Mouse (Mus musculus): ENCODE data around the gene Sptbn1. TPM values are rescaled to one million over a fixed set of nuclear protein-coding genes. Genes with fewer than 3 reads are reported as not detected.

The Sptbn1 gene
- polyA plus RNA-seq, 1 experiment from 2014 or later: 176 TPM

- H3K4me1 ChIP-seq: peaks cover 22% of the 10 kb centered on the region
Observed at GRCm38 (mm10) chr11:30200391-30200790, 67.6 kb downstream of the Sptbn1 start.

GRCm38 (mm10) chr11:30198091-30198675 lies 69.8 kb downstream of the Sptbn1 start:
- Histone ChIP-seq H3K9me3 (no peaks in the 10 kb centered on the region), H3K4me3 (peak overlapping the region; percentile 51), H3K27ac (peak overlapping the region; percentile 69), H3K4me1 (peaks cover 21% of the 10 kb centered on the region), H3K4me2 (peak overlapping the region; percentile 82), H3K27me3 (replicated peaks) (no peaks in the 10 kb centered on the region), H3K36me3 (replicated peaks) (0 out of 2 replicates have a peak, but pooled peaks cover 4% of the 10 kb centered on the region), H3K9ac (peak overlapping the region; percentile 46)
- 2% methylated on average over 34 of the region's 34 CpGs for WGBS
- peak; percentile 95 for ATAC-seq (replicated peaks)

More at GRCm38 (mm10) chr11:30200391-30200790, 67.6 kb downstream of the Sptbn1 start:
- H3K36me3 ChIP-seq (replicated peaks): 0 out of 2 replicates have a peak, but pooled peaks cover 4% of the 10 kb centered on the region
- H3K27me3 ChIP-seq (replicated peaks): no peaks in the 10 kb centered on the region
- H3K4me2 ChIP-seq: no peak overlapping the region
- H3K4me3 ChIP-seq: no peak overlapping the region
- no peak overlapping the region for H3K27ac ChIP-seq
- no peak overlapping the region for H3K9ac ChIP-seq
- H3K9me3 ChIP-seq: no peaks in the 10 kb centered on the region
- no peak for ATAC-seq (replicated peaks)

GRCm38 (mm10) chr11:30197564-30198090 lies 70.3 kb downstream of the Sptbn1 start:
- H3K4me2 ChIP-seq: peak overlapping the region; percentile 82
- no peaks in the 10 kb centered on the region for H3K27me3 ChIP-seq (replicated peaks)
- H3K4me3 ChIP-seq: peak overlapping the region; percentile 51
- H3K36me3 ChIP-seq (replicated peaks): 0 out of 2 replicates have a peak, but pooled peaks cover 4% of the 10 kb centered on the region
- H3K4me1 ChIP-seq: peaks cover 21% of the 10 kb centered on the region
- ATAC-seq (replicated peaks): peak; percentile 74
- no peaks in the 10 kb centered on the region for H3K9me3 ChIP-seq
- peak overlapping the region; percentile 69; the same call in 1 of the 2 replicates for H3K27ac ChIP-seq
- H3K9ac ChIP-seq: peak overlapping the region; percentile 46
- WGBS: 4% methylated on average over 21 of the region's 21 CpGs

GRCm38 (mm10) chr11:30196368-30197070 lies 71.5 kb downstream of the Sptbn1 start:
- Histone ChIP-seq H3K27ac (no peak overlapping the region), H3K4me3 (no peak overlapping the region), H3K4me2 (no peak overlapping the region), H3K4me1 (peaks cover 21% of the 10 kb centered on the region), H3K36me3 (replicated peaks) (no peaks in the 10 kb centered on the region), H3K27me3 (replicated peaks) (no peaks in the 10 kb centered on the region), H3K9me3 (no peaks in the 10 kb centered on the region), H3K9ac (no peak overlapping the region)
- no peak for ATAC-seq (replicated peaks)
- WGBS: 83% methylated on average over 4 of the region's 4 CpGs

- ATAC-seq (replicated peaks): no peak
- Histone ChIP-seq H3K36me3 (replicated peaks) (no peaks in the 10 kb centered on the region), H3K27ac (no peak overlapping the region), H3K9ac (no peak overlapping the region), H3K9me3 (no peaks in the 10 kb centered on the region), H3K4me2 (no peak overlapping the region), H3K27me3 (replicated peaks) (no peaks in the 10 kb centered on the region), H3K4me3 (no peak overlapping the region), H3K4me1 (peaks cover 21% of the 10 kb centered on the region)
- WGBS: 82% methylated on average over 3 of the region's 3 CpGs
Observed at GRCm38 (mm10) chr11:30195756-30196155, 72.2 kb downstream of the Sptbn1 start.

- Histone ChIP-seq H3K27ac (no peak overlapping the region), H3K36me3 (replicated peaks) (no peaks in the 10 kb centered on the region), H3K9me3 (no peaks in the 10 kb centered on the region), H3K4me2 (no peak overlapping the region), H3K4me1 (peaks cover 21% of the 10 kb centered on the region), H3K27me3 (replicated peaks) (no peaks in the 10 kb centered on the region), H3K4me3 (no peak overlapping the region), H3K9ac (no peak overlapping the region)
- WGBS: 84% methylated on average over 1 of the region's 1 CpGs
- ATAC-seq (replicated peaks): no peak
Observed at GRCm38 (mm10) chr11:30194800-30195199, 73.2 kb downstream of the Sptbn1 start.

GRCm38 (mm10) chr11:30190959-30191358 lies 77.0 kb downstream of the Sptbn1 start:
- Histone ChIP-seq H3K9me3 (no peaks in the 10 kb centered on the region), H3K4me2 (no peak overlapping the region), H3K9ac (no peak overlapping the region), H3K4me1 (0 out of 2 replicates have a peak, but pooled peaks cover 9% of the 10 kb centered on the region), H3K4me3 (no peak overlapping the region), H3K27me3 (replicated peaks) (no peaks in the 10 kb centered on the region), H3K36me3 (replicated peaks) (no peaks in the 10 kb centered on the region), H3K27ac (no peak overlapping the region)
- 96% methylated on average over 4 of the region's 4 CpGs for WGBS
- ATAC-seq (replicated peaks): no peak

GRCm38 (mm10) chr11:30190119-30190518 lies 77.9 kb downstream of the Sptbn1 start:
- no peak overlapping the region for H3K27ac ChIP-seq
- no peak overlapping the region for H3K4me3 ChIP-seq
- H3K9me3 ChIP-seq: no peaks in the 10 kb centered on the region
- 98% methylated on average over 3 of the region's 3 CpGs for WGBS
- H3K27me3 ChIP-seq (replicated peaks): no peaks in the 10 kb centered on the region
- H3K4me1 ChIP-seq: 0 out of 2 replicates have a peak, but pooled peaks cover 9% of the 10 kb centered on the region
- H3K9ac ChIP-seq: no peak overlapping the region
- H3K36me3 ChIP-seq (replicated peaks): no peaks in the 10 kb centered on the region
- H3K4me2 ChIP-seq: no peak overlapping the region
- ATAC-seq (replicated peaks): no peak

GRCm38 (mm10) chr11:30186902-30187470 lies 81.0 kb downstream of the Sptbn1 start:
- Histone ChIP-seq H3K27ac (no peak overlapping the region), H3K4me1 (0 out of 2 replicates have a peak, but pooled peaks cover 9% of the 10 kb centered on the region), H3K9ac (no peak overlapping the region), H3K9me3 (no peaks in the 10 kb centered on the region), H3K36me3 (replicated peaks) (no peaks in the 10 kb centered on the region), H3K27me3 (replicated peaks) (no peaks in the 10 kb centered on the region), H3K4me2 (no peak overlapping the region), H3K4me3 (no peak overlapping the region)
- peak; percentile 37; the same call in 1 of the 2 replicates for ATAC-seq (replicated peaks)
- WGBS: 78% methylated on average over 4 of the region's 4 CpGs

- Histone ChIP-seq H3K4me1 (0 out of 2 replicates have a peak, but pooled peaks cover 9% of the 10 kb centered on the region), H3K4me2 (no peak overlapping the region), H3K9ac (no peak overlapping the region), H3K4me3 (no peak overlapping the region), H3K9me3 (no peaks in the 10 kb centered on the region), H3K36me3 (replicated peaks) (no peaks in the 10 kb centered on the region), H3K27me3 (replicated peaks) (no peaks in the 10 kb centered on the region), H3K27ac (no peak overlapping the region)
- WGBS: 74% methylated on average over 2 of the region's 2 CpGs
- ATAC-seq (replicated peaks): no peak
Observed at GRCm38 (mm10) chr11:30184527-30184926, 83.4 kb downstream of the Sptbn1 start.

- H3K36me3 ChIP-seq (replicated peaks): no peaks in the 10 kb centered on the region
- no peak for ATAC-seq (replicated peaks)
Observed at GRCm38 (mm10) chr11:30182716-30183411, 85.1 kb downstream of the Sptbn1 start.

GRCm38 (mm10) chr11:30178193-30178592 lies 89.8 kb downstream of the Sptbn1 start:
- H3K9ac ChIP-seq: no peak overlapping the region
- H3K27me3 ChIP-seq (replicated peaks): no peaks in the 10 kb centered on the region
- H3K4me1 ChIP-seq: peaks cover 4% of the 10 kb centered on the region; the same call in 1 of the 2 replicates
- H3K27ac ChIP-seq: no peak overlapping the region
- H3K4me3 ChIP-seq: no peak overlapping the region
- ATAC-seq (replicated peaks): no peak
- WGBS: 97% methylated on average over 2 of the region's 2 CpGs
- no peaks in the 10 kb centered on the region for H3K36me3 ChIP-seq (replicated peaks)
- no peaks in the 10 kb centered on the region for H3K9me3 ChIP-seq
- no peak overlapping the region for H3K4me2 ChIP-seq

More at GRCm38 (mm10) chr11:30182716-30183411, 85.1 kb downstream of the Sptbn1 start:
- Histone ChIP-seq H3K4me2 (no peak overlapping the region), H3K27me3 (replicated peaks) (no peaks in the 10 kb centered on the region), H3K27ac (no peak overlapping the region), H3K9me3 (no peaks in the 10 kb centered on the region), H3K9ac (no peak overlapping the region), H3K4me3 (no peak overlapping the region), H3K4me1 (0 out of 2 replicates have a peak, but pooled peaks cover 9% of the 10 kb centered on the region)
- 88% methylated on average over 8 of the region's 8 CpGs for WGBS
